Mouse (Mus musculus): Measurements from ENCODE around the gene Taok3. TPM values are rescaled to one million over a fixed set of nuclear protein-coding genes. Genes with fewer than 3 reads are reported as not detected.
"Not testable (repeated sequence)": the region's sequence is repeated elsewhere in the genome, so short reads cannot be mapped to it uniquely, and the experiment has no call there.

Gene Taok3
- polyA plus RNA-seq, 1 experiment from 2014 or later, result 47.0 TPM

GRCm38 (mm10) chr5:117282360-117282759 lies 162.4 kb downstream of the Taok3 start:
- no peaks in the 10 kb centered on the region for H3K27me3 ChIP-seq
- H3K9me3 ChIP-seq, result 0 out of 2 replicates have a peak, but pooled peaks cover 3% of the 10 kb centered on the region
- H3K9ac ChIP-seq, result no peak overlapping the region
- peaks cover 52% of the 10 kb centered on the region for H3K36me3 ChIP-seq
- no peak overlapping the region for H3K4me2 ChIP-seq
- ATAC-seq (ENCODE audit: low FRiP score), result no peak
- peaks cover 29% of the 10 kb centered on the region for H3K4me1 ChIP-seq (replicated peaks)
- WGBS, result 91% methylated on average over 8 of the region's 8 CpGs
- no peak overlapping the region for H3K27ac ChIP-seq
- no peak overlapping the region for H3K4me3 ChIP-seq

- Histone ChIP-seq H3K9ac (no peak overlapping the region), H3K4me3 (no peak overlapping the region), H3K9me3 (no peaks in the 10 kb centered on the region), H3K4me1 (replicated peaks) (peaks cover 35% of the 10 kb centered on the region), H3K4me2 (no peak overlapping the region), H3K27ac (peak overlapping the region; percentile 61), H3K27me3 (no peaks in the 10 kb centered on the region), H3K36me3 (peaks cover 52% of the 10 kb centered on the region)
- ATAC-seq (ENCODE audit: low FRiP score), result no peak
- 63% methylated on average over 9 of the region's 9 CpGs for WGBS
Measured at GRCm38 (mm10) chr5:117284029-117284428, 164.1 kb downstream of the Taok3 start.

- H3K36me3 ChIP-seq, result peaks cover 52% of the 10 kb centered on the region
Measured at GRCm38 (mm10) chr5:117284682-117285081, 164.8 kb downstream of the Taok3 start.

GRCm38 (mm10) chr5:117285266-117285665 lies 165.3 kb downstream of the Taok3 start:
- 0 out of 2 replicates have a peak overlapping the region, but pooled peaks have one; percentile 24 for H3K9ac ChIP-seq

More at GRCm38 (mm10) chr5:117284682-117285081, 164.8 kb downstream of the Taok3 start:
- peak overlapping the region; percentile 61; the same call in 1 of the 2 replicates for H3K27ac ChIP-seq
- no peak for ATAC-seq (ENCODE audit: low FRiP score)
- peak overlapping the region; percentile 78 for H3K4me2 ChIP-seq
- peak overlapping the region; percentile 5 for H3K4me3 ChIP-seq
- no peaks in the 10 kb centered on the region for H3K9me3 ChIP-seq
- 54% methylated on average over 7 of the region's 7 CpGs for WGBS
- H3K9ac ChIP-seq, result 0 out of 2 replicates have a peak overlapping the region, but pooled peaks have one; percentile 24
- H3K27me3 ChIP-seq, result no peaks in the 10 kb centered on the region
- peaks cover 35% of the 10 kb centered on the region for H3K4me1 ChIP-seq (replicated peaks)

GRCm38 (mm10) chr5:117286286-117286685 lies 166.4 kb downstream of the Taok3 start:
- no peak for ATAC-seq (ENCODE audit: low FRiP score)
- H3K9me3 ChIP-seq, result no peaks in the 10 kb centered on the region

More at GRCm38 (mm10) chr5:117285266-117285665, 165.3 kb downstream of the Taok3 start:
- ATAC-seq (ENCODE audit: low FRiP score), result no peak
- Histone ChIP-seq H3K4me1 (replicated peaks) (peaks cover 35% of the 10 kb centered on the region), H3K36me3 (peaks cover 48% of the 10 kb centered on the region), H3K27ac (peak overlapping the region; percentile 52; the same call in 1 of the 2 replicates), H3K27me3 (no peaks in the 10 kb centered on the region), H3K4me2 (peak overlapping the region; percentile 78), H3K4me3 (peak overlapping the region; percentile 7; the same call in 1 of the 2 replicates), H3K9me3 (no peaks in the 10 kb centered on the region)
- WGBS, result 91% methylated on average over 4 of the region's 4 CpGs

GRCm38 (mm10) chr5:117286831-117287822 lies 167.2 kb downstream of the Taok3 start, which contains the start of gene Pebp1:
Gene Pebp1 (minus strand): TSS chr5:117287625.
- peaks cover 31% of the 10 kb centered on the region for H3K36me3 ChIP-seq
- WGBS, result under 1% methylated on average over 77 of the region's 77 CpGs
- ATAC-seq (ENCODE audit: low FRiP score), result peak; percentile 95
- H3K4me2 ChIP-seq, result peak within 1 kb of the TSS; percentile 78
- peak within 1 kb of the TSS; percentile 87 for H3K4me3 ChIP-seq
- peak within 1 kb of the TSS; percentile 87 for H3K9ac ChIP-seq
- peaks cover 35% of the 10 kb centered on the region for H3K4me1 ChIP-seq (replicated peaks)
- H3K27ac ChIP-seq, result peak within 1 kb of the TSS; percentile 75
- H3K9me3 ChIP-seq, result no peaks in the 10 kb centered on the region
- no peaks in the 10 kb centered on the region for H3K27me3 ChIP-seq

More at GRCm38 (mm10) chr5:117286286-117286685, 166.4 kb downstream of the Taok3 start:
- H3K27me3 ChIP-seq, result no peaks in the 10 kb centered on the region
- H3K36me3 ChIP-seq, result peaks cover 39% of the 10 kb centered on the region
- WGBS, result 48% methylated on average over 3 of the region's 3 CpGs
- peak overlapping the region; percentile 78 for H3K4me2 ChIP-seq
- peak overlapping the region; percentile 87 for H3K9ac ChIP-seq
- H3K4me3 ChIP-seq, result peak overlapping the region; percentile 87
- H3K27ac ChIP-seq, result no peak overlapping the region
- peaks cover 35% of the 10 kb centered on the region for H3K4me1 ChIP-seq (replicated peaks)

- no peak overlapping the region for H3K27ac ChIP-seq
- H3K4me3 ChIP-seq, result no peak overlapping the region
- peaks cover 27% of the 10 kb centered on the region for H3K4me1 ChIP-seq (replicated peaks)
- H3K9me3 ChIP-seq, result no peaks in the 10 kb centered on the region
- no peak for ATAC-seq (ENCODE audit: low FRiP score)
- no peak overlapping the region for H3K9ac ChIP-seq
- peaks cover 10% of the 10 kb centered on the region for H3K36me3 ChIP-seq
- no peak overlapping the region for H3K4me2 ChIP-seq
- H3K27me3 ChIP-seq, result no peaks in the 10 kb centered on the region
Measured at GRCm38 (mm10) chr5:117289646-117290045, 169.7 kb downstream of the Taok3 start.

GRCm38 (mm10) chr5:117290081-117290480 lies 170.2 kb downstream of the Taok3 start:
- H3K27ac ChIP-seq, result no peak overlapping the region
- WGBS, result 97% methylated on average over 2 of the region's 2 CpGs
- H3K36me3 ChIP-seq, result peaks cover 6% of the 10 kb centered on the region; the same call in 1 of the 2 replicates
- H3K4me2 ChIP-seq, result no peak overlapping the region
- no peak overlapping the region for H3K4me3 ChIP-seq
- H3K9ac ChIP-seq, result no peak overlapping the region
- H3K4me1 ChIP-seq (replicated peaks), result peaks cover 23% of the 10 kb centered on the region
- H3K9me3 ChIP-seq, result no peaks in the 10 kb centered on the region
- no peaks in the 10 kb centered on the region for H3K27me3 ChIP-seq
- no peak for ATAC-seq (ENCODE audit: low FRiP score)

- no peak overlapping the region for H3K9ac ChIP-seq
- H3K27me3 ChIP-seq, result no peaks in the 10 kb centered on the region
- H3K9me3 ChIP-seq, result no peaks in the 10 kb centered on the region
- no peak overlapping the region for H3K4me2 ChIP-seq
- no peak overlapping the region for H3K4me3 ChIP-seq
- no peak overlapping the region for H3K27ac ChIP-seq
- WGBS, result 82% methylated on average over 3 of the region's 3 CpGs
- no peak for ATAC-seq (ENCODE audit: low FRiP score)
- H3K4me1 ChIP-seq (replicated peaks), result peaks cover 10% of the 10 kb centered on the region
- no peaks in the 10 kb centered on the region for H3K36me3 ChIP-seq
Measured at GRCm38 (mm10) chr5:117291312-117291711, 171.4 kb downstream of the Taok3 start.

GRCm38 (mm10) chr5:117292547-117292946 lies 172.6 kb downstream of the Taok3 start:
- Histone ChIP-seq H3K27me3 (no peaks in the 10 kb centered on the region), H3K9ac (no peak overlapping the region), H3K27ac (no peak overlapping the region), H3K4me3 (no peak overlapping the region), H3K9me3 (no peaks in the 10 kb centered on the region), H3K4me1 (replicated peaks) (peaks cover 6% of the 10 kb centered on the region), H3K36me3 (no peaks in the 10 kb centered on the region), H3K4me2 (no peak overlapping the region)
- ATAC-seq (ENCODE audit: low FRiP score), result no peak
- WGBS, result 85% methylated on average over 6 of the region's 6 CpGs

- H3K27me3 ChIP-seq; H3K27ac ChIP-seq; H3K9ac ChIP-seq; H3K4me2 ChIP-seq; H3K36me3 ChIP-seq; ATAC-seq (ENCODE audit: low FRiP score); H3K4me3 ChIP-seq; H3K9me3 ChIP-seq; H3K4me1 ChIP-seq (replicated peaks): not testable (repeated sequence)
- 84% methylated on average over 3 of the region's 3 CpGs for WGBS
Measured at GRCm38 (mm10) chr5:117293776-117294175, 173.8 kb downstream of the Taok3 start.

GRCm38 (mm10) chr5:117295011-117295410 lies 175.1 kb downstream of the Taok3 start:
- Histone ChIP-seq H3K27me3 (no peaks in the 10 kb centered on the region), H3K27ac (no peak overlapping the region), H3K9ac (no peak overlapping the region), H3K9me3 (no peaks in the 10 kb centered on the region), H3K4me1 (replicated peaks) (no peaks in the 10 kb centered on the region), H3K4me3 (no peak overlapping the region), H3K36me3 (no peaks in the 10 kb centered on the region), H3K4me2 (no peak overlapping the region)
- no peak for ATAC-seq (ENCODE audit: low FRiP score)
- 94% methylated on average over 8 of the region's 8 CpGs for WGBS

Measured in hindbrain, embryonic 13.5 days (tissue).